Mouse (Mus musculus) cerebellum, postnatal 25 days (tissue): ENCODE results near the gene Tex21.
"Not testable (repeated sequence)": the region's sequence is repeated elsewhere in the genome, so short reads cannot be mapped to it uniquely, and the experiment has no call there.

ENCODE experiments used
- DNase-seq, 2 experiments: peaks; one replicate each; pipeline ENCODE4 v3.0.0; 2021; ENCODE audit warnings: mixed read lengths in 2 of 2

Gene Tex21

GRCm38 (mm10) chr12:76256114-76256843 lies 9.7 kb upstream of the Tex21 start:
- DNase-seq: peak in 1 of 2 experiments; percentile 40

GRCm38 (mm10) chr12:76255499-76255875 lies 8.9 kb upstream of the Tex21 start:
- no peak for DNase-seq

- peak; percentile 95 to 96 for DNase-seq
Observed at GRCm38 (mm10) chr12:76254725-76255498, 8.4 kb upstream of the Tex21 start, which contains the start of gene Mthfd1. Gene Mthfd1, plus strand, starts transcription at chr12:76255298.

GRCm38 (mm10) chr12:76253991-76254390 lies 7.4 kb upstream of the Tex21 start:
- peak in 1 of 2 experiments; percentile 10 for DNase-seq

GRCm38 (mm10) chr12:76253591-76253990 lies 7.0 kb upstream of the Tex21 start:
- DNase-seq: no peak

GRCm38 (mm10) chr12:76253090-76253489 lies 6.5 kb upstream of the Tex21 start:
- DNase-seq: no peak

- no peak for DNase-seq
Observed at GRCm38 (mm10) chr12:76244981-76245380, 1.6 kb downstream of the Tex21 start.

GRCm38 (mm10) chr12:76241833-76242232 lies 4.7 kb downstream of the Tex21 start:
- no peak for DNase-seq

GRCm38 (mm10) chr12:76241084-76241483 lies 5.5 kb downstream of the Tex21 start:
- no peak for DNase-seq

- no peak for DNase-seq
Observed at GRCm38 (mm10) chr12:76240670-76241069, 5.9 kb downstream of the Tex21 start.

GRCm38 (mm10) chr12:76239839-76240571 lies 6.5 kb downstream of the Tex21 start:
- no peak for DNase-seq

GRCm38 (mm10) chr12:76239145-76239838 lies 7.3 kb downstream of the Tex21 start:
- DNase-seq: no peak

- DNase-seq: no peak
Observed at GRCm38 (mm10) chr12:76235253-76235652, 11.3 kb downstream of the Tex21 start.

- DNase-seq: no peak
Observed at GRCm38 (mm10) chr12:76230644-76231043, 15.9 kb downstream of the Tex21 start.

GRCm38 (mm10) chr12:76222104-76222503 lies 24.4 kb downstream of the Tex21 start:
- not testable (repeated sequence) for DNase-seq

- DNase-seq: no peak
Observed at GRCm38 (mm10) chr12:76216716-76217115, 29.8 kb downstream of the Tex21 start.

GRCm38 (mm10) chr12:76215121-76215520 lies 31.4 kb downstream of the Tex21 start:
- DNase-seq: no peak

GRCm38 (mm10) chr12:76209429-76209974 lies 37.0 kb downstream of the Tex21 start:
- DNase-seq: no peak

GRCm38 (mm10) chr12:76200326-76200725 lies 46.2 kb downstream of the Tex21 start:
- no peak for DNase-seq

GRCm38 (mm10) chr12:76197071-76197470 lies 49.5 kb downstream of the Tex21 start:
- DNase-seq: peak in 1 of 2 experiments; percentile 10

- DNase-seq: peak; percentile 82 to 85
Observed at GRCm38 (mm10) chr12:76196709-76197054, 49.9 kb downstream of the Tex21 start.

- peak; percentile 89 to 93 for DNase-seq
Observed at GRCm38 (mm10) chr12:76195912-76196708, 50.4 kb downstream of the Tex21 start.
